Mouse (Mus musculus) midbrain, embryonic 11.5 days (tissue): ENCODE results near the gene Trim12c. TPM values are rescaled to one million over a fixed set of nuclear protein-coding genes. Genes with fewer than 3 reads are reported as not detected.

ENCODE experiments used
- polyA plus RNA-seq: library from polyadenylated mRNA; unstranded; fragments of >200 nt; fragmentation: Nextera tagmentation; extraction: Ambion mirVana; gene quantifications from 2 replicates; pipeline ENCODE4 v1.2.1, GENCODE M21; 2014

Gene Trim12c
- polyA plus RNA-seq, 1 experiment from 2014 or later: 0.30 TPM

Other genes starting within 250 kb of the Trim12c start
- not detected in 2 replicates for gene Olfr646, start 248.5 kb downstream of the Trim12c start, polyA plus RNA-seq
- not detected in 2 replicates for gene Ubqln5, start 223.5 kb downstream of the Trim12c start, polyA plus RNA-seq
- not detected in 2 replicates for gene Olfr643, start 216.0 kb downstream of the Trim12c start, polyA plus RNA-seq
- not detected in 2 replicates for gene Ubqln3, start 210.1 kb downstream of the Trim12c start, polyA plus RNA-seq
- gene Ubqlnl, start 202.8 kb downstream of the Trim12c start, polyA plus RNA-seq: not detected in 2 replicates
- not detected in 2 replicates for gene Olfm5, start 188.5 kb downstream of the Trim12c start, polyA plus RNA-seq
- 0.19 and 0.26 TPM in 2 replicates for gene Olfr648, start 170.0 kb downstream of the Trim12c start, polyA plus RNA-seq
- not detected in 2 replicates for gene Olfr649, start 157.4 kb downstream of the Trim12c start, polyA plus RNA-seq
- gene Trim6, start 134.6 kb downstream of the Trim12c start, polyA plus RNA-seq: 2.5 and 2.8 TPM in 2 replicates
- gene Trim34a, start 108.9 kb downstream of the Trim12c start, polyA plus RNA-seq: 0.63 and 0.68 TPM in 2 replicates
- gene Trim5, start 65.3 kb downstream of the Trim12c start, polyA plus RNA-seq: 0.40 TPM in 1 of 2 replicates, not detected in the other
- gene Trim12a, start 37.9 kb downstream of the Trim12c start, polyA plus RNA-seq: 1.9 and 2.1 TPM in 2 replicates
- gene Trim34b, start 23.9 kb downstream of the Trim12c start, polyA plus RNA-seq: not detected in 2 replicates
- gene Trim30b, start 16.5 kb upstream of the Trim12c start, polyA plus RNA-seq: not detected in 2 replicates
- gene Trim30c, start 47.5 kb upstream of the Trim12c start, polyA plus RNA-seq: 0.10 TPM in 1 of 2 replicates, not detected in the other
- 1.1 and 1.2 TPM in 2 replicates for gene Trim30a, start 111.8 kb upstream of the Trim12c start, polyA plus RNA-seq
- 0.07 and 0.34 TPM in 2 replicates for gene Trim30d, start 154.5 kb upstream of the Trim12c start, polyA plus RNA-seq
- gene Olfr651, start 196.8 kb upstream of the Trim12c start, polyA plus RNA-seq: not detected in 2 replicates
- gene Olfr652, start 207.5 kb upstream of the Trim12c start, polyA plus RNA-seq: not detected in 2 replicates
- gene Olfr653, start 224.0 kb upstream of the Trim12c start, polyA plus RNA-seq: not detected in 2 replicates
- gene Olfr654, start 233.7 kb upstream of the Trim12c start, polyA plus RNA-seq: not detected in 2 replicates
- not detected in 2 replicates for gene Olfr655, start 248.4 kb upstream of the Trim12c start, polyA plus RNA-seq